Mouse (Mus musculus): Measurements from ENCODE around the gene Gcnt3. TPM values are rescaled to one million over a fixed set of nuclear protein-coding genes. Genes with fewer than 3 reads are reported as not detected.

The Gcnt3 gene
- polyA plus RNA-seq, 1 experiment: not detected

- Histone ChIP-seq H3K4me1 (ENCODE audit: control insufficient read depth) (peaks cover 37% of the 10 kb centered on the region), H3K9me3 (ENCODE audit: control insufficient read depth, low read length) (peaks cover 2% of the 10 kb centered on the region; the same call in 1 of the 2 replicates), H3K27me3 (ENCODE audit: control insufficient read depth) (no peaks in the 10 kb centered on the region), H3K36me3 (ENCODE audit: control insufficient read depth) (peaks cover 74% of the 10 kb centered on the region), H3K4me3 (replicated peaks) (no peak overlapping the region)
- TF ChIP-seq GATA1 (IDR thresholded peaks at IDR 0.05; ENCODE audit: low read length) (no peak), TAL1 (IDR thresholded peaks at IDR 0.05; ENCODE audit: low read length) (no peak)
These were observed 43.3 kb downstream of the Gcnt3 start for GRCm38 (mm10) chr9:69994547-69994946.

- Histone ChIP-seq H3K27me3 (ENCODE audit: control insufficient read depth) (no peaks in the 10 kb centered on the region), H3K4me1 (ENCODE audit: control insufficient read depth) (peaks cover 44% of the 10 kb centered on the region), H3K36me3 (ENCODE audit: control insufficient read depth) (peaks cover 63% of the 10 kb centered on the region), H3K4me3 (replicated peaks) (no peak overlapping the region), H3K9me3 (ENCODE audit: control insufficient read depth, low read length) (no peaks in the 10 kb centered on the region)
- no peak for TF ChIP-seq TAL1 (IDR thresholded peaks at IDR 0.05; ENCODE audit: low read length)
- no peak for TF ChIP-seq GATA1 (IDR thresholded peaks at IDR 0.05; ENCODE audit: low read length)
These were observed 44.4 kb downstream of the Gcnt3 start for GRCm38 (mm10) chr9:69993479-69993878.

GRCm38 (mm10) chr9:69992841-69993277 lies 45.0 kb downstream of the Gcnt3 start:
- no peak overlapping the region for H3K4me3 ChIP-seq (replicated peaks)
- peaks cover 57% of the 10 kb centered on the region for H3K36me3 ChIP-seq (ENCODE audit: control insufficient read depth)
- H3K4me1 ChIP-seq (ENCODE audit: control insufficient read depth): peaks cover 44% of the 10 kb centered on the region
- H3K9me3 ChIP-seq (ENCODE audit: control insufficient read depth, low read length): no peaks in the 10 kb centered on the region
- H3K27me3 ChIP-seq (ENCODE audit: control insufficient read depth): no peaks in the 10 kb centered on the region
- no peak for TF ChIP-seq TAL1 (IDR thresholded peaks at IDR 0.05; ENCODE audit: low read length)
- TF ChIP-seq GATA1 (IDR thresholded peaks at IDR 0.05; ENCODE audit: low read length): no peak

- peaks cover 44% of the 10 kb centered on the region for H3K4me1 ChIP-seq (ENCODE audit: control insufficient read depth)
- H3K9me3 ChIP-seq (ENCODE audit: control insufficient read depth, low read length): no peaks in the 10 kb centered on the region
- TF ChIP-seq GATA1 (IDR thresholded peaks at IDR 0.05; ENCODE audit: low read length): no peak
- no peak for TF ChIP-seq TAL1 (IDR thresholded peaks at IDR 0.05; ENCODE audit: low read length)
- peak overlapping the region; percentile 100 for H3K4me3 ChIP-seq (replicated peaks)
- peaks cover 3% of the 10 kb centered on the region for H3K27me3 ChIP-seq (ENCODE audit: control insufficient read depth)
- H3K36me3 ChIP-seq (ENCODE audit: control insufficient read depth): peaks cover 36% of the 10 kb centered on the region
These were observed 47.5 kb downstream of the Gcnt3 start for GRCm38 (mm10) chr9:69990346-69990745.

- H3K36me3 ChIP-seq (ENCODE audit: control insufficient read depth): peaks cover 28% of the 10 kb centered on the region
- TF ChIP-seq GATA1 (IDR thresholded peaks at IDR 0.05; ENCODE audit: low read length) (no peak), TAL1 (IDR thresholded peaks at IDR 0.05; ENCODE audit: low read length) (no peak)
- H3K4me3 ChIP-seq (replicated peaks): peak within 1 kb of the TSS; percentile 100
- H3K4me1 ChIP-seq (ENCODE audit: control insufficient read depth): peaks cover 44% of the 10 kb centered on the region
- peaks cover 3% of the 10 kb centered on the region for H3K27me3 ChIP-seq (ENCODE audit: control insufficient read depth)
- H3K9me3 ChIP-seq (ENCODE audit: control insufficient read depth, low read length): no peaks in the 10 kb centered on the region
These were observed 48.4 kb downstream of the Gcnt3 start, which contains the start of gene Bnip2 for GRCm38 (mm10) chr9:69989303-69990121. Bnip2 (plus strand) TSS chr9:69989466.

GRCm38 (mm10) chr9:69988706-69989302 lies 49.1 kb downstream of the Gcnt3 start:
- H3K36me3 ChIP-seq (ENCODE audit: control insufficient read depth): peaks cover 25% of the 10 kb centered on the region
- peaks cover 3% of the 10 kb centered on the region for H3K27me3 ChIP-seq (ENCODE audit: control insufficient read depth)
- TF ChIP-seq TAL1 (IDR thresholded peaks at IDR 0.05; ENCODE audit: low read length) (no peak), GATA1 (IDR thresholded peaks at IDR 0.05; ENCODE audit: low read length) (no peak)
- peaks cover 44% of the 10 kb centered on the region for H3K4me1 ChIP-seq (ENCODE audit: control insufficient read depth)
- peak overlapping the region; percentile 100 for H3K4me3 ChIP-seq (replicated peaks)
- H3K9me3 ChIP-seq (ENCODE audit: control insufficient read depth, low read length): no peaks in the 10 kb centered on the region

GRCm38 (mm10) chr9:69987579-69987978 lies 50.3 kb downstream of the Gcnt3 start:
- H3K27me3 ChIP-seq (ENCODE audit: control insufficient read depth): peaks cover 3% of the 10 kb centered on the region
- peaks cover 38% of the 10 kb centered on the region for H3K4me1 ChIP-seq (ENCODE audit: control insufficient read depth)
- H3K4me3 ChIP-seq (replicated peaks): no peak overlapping the region
- H3K36me3 ChIP-seq (ENCODE audit: control insufficient read depth): peaks cover 19% of the 10 kb centered on the region
- no peak for TF ChIP-seq TAL1 (IDR thresholded peaks at IDR 0.05; ENCODE audit: low read length)
- no peak for TF ChIP-seq GATA1 (IDR thresholded peaks at IDR 0.05; ENCODE audit: low read length)
- no peaks in the 10 kb centered on the region for H3K9me3 ChIP-seq (ENCODE audit: control insufficient read depth, low read length)

- Histone ChIP-seq H3K9me3 (ENCODE audit: control insufficient read depth, low read length) (no peaks in the 10 kb centered on the region), H3K4me3 (replicated peaks) (no peak overlapping the region), H3K36me3 (ENCODE audit: control insufficient read depth) (peaks cover 9% of the 10 kb centered on the region), H3K4me1 (ENCODE audit: control insufficient read depth) (peaks cover 28% of the 10 kb centered on the region), H3K27me3 (ENCODE audit: control insufficient read depth) (peaks cover 3% of the 10 kb centered on the region)
- TF ChIP-seq GATA1 (IDR thresholded peaks at IDR 0.05; ENCODE audit: low read length) (no peak), TAL1 (IDR thresholded peaks at IDR 0.05; ENCODE audit: low read length) (no peak)
These were observed 51.3 kb downstream of the Gcnt3 start for GRCm38 (mm10) chr9:69986571-69986970.

GRCm38 (mm10) chr9:69986063-69986462 lies 51.8 kb downstream of the Gcnt3 start:
- Histone ChIP-seq H3K27me3 (ENCODE audit: control insufficient read depth) (peaks cover 3% of the 10 kb centered on the region), H3K9me3 (ENCODE audit: control insufficient read depth, low read length) (no peaks in the 10 kb centered on the region), H3K36me3 (ENCODE audit: control insufficient read depth) (peaks cover 4% of the 10 kb centered on the region), H3K4me1 (ENCODE audit: control insufficient read depth) (peaks cover 22% of the 10 kb centered on the region), H3K4me3 (replicated peaks) (no peak overlapping the region)
- no peak for TF ChIP-seq TAL1 (IDR thresholded peaks at IDR 0.05; ENCODE audit: low read length)

Data from erythroblast, embryonic 14.5 days (primary cell).